Mouse (Mus musculus) E14TG2a.4 (cell line): ENCODE data around the gene Ubb.

Experiments
- CTCF ChIP-seq: conservative IDR thresholded peaks from 2 replicates; pipeline ENCODE4 v1.5.1; 2014; ENCODE audit warnings: low read length
- NANOG ChIP-seq: IDR thresholded peaks from 2 replicates; pipeline ENCODE4 v1.6.1; 2014; ENCODE audit warnings: borderline replicate concordance, low read length, mixed read lengths

DNA sequence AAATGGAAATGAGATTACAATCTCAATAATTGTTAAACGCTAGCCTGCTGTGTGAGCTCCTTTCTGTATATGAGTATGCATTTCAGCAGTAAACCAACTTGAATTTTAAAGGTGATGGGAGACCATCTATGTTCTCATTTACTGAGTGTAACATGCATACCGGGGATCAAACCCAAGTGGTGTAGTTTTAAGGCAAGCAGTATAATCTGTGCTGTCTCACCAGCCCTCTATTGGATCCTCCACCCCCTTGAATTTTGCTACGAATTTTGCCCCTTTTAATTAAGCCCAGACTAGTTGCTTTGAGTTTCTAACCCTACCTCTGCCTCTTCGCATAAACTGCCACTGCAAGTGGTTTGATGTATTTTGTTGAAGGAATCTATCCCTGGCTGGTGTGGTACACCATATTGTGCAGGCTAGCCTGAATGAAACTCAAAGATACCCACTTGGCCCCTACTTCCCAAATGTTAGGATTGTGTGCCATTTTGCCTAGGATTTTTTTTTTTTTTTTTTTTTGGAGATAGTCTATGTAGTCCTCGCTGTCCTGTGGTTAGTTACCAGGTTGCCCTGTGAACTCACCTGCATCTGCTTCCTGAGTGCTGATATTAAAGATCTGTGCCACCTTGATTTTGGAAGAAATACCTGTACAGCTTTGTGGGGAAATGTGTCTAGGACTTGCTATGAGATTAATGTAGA is 3.3 kb downstream of the Ubb start:
- TF ChIP-seq CTCF (no peak), NANOG (no peak)
